12 mouse cellular contexts compared by ENCODE assay signal in genomic region chr7:114199428-114200110, GRCm38 (mm10). TPM values are rescaled to one million over a fixed set of nuclear protein-coding genes. Genes with fewer than 3 reads are reported as not detected.
DNase-seq lines count a peak whose midpoint lies in the region; ATAC-seq and TF ChIP-seq lines count a peak whose summit lies in the region.
"Had no signal": no experiment of that assay in that cellular context is flagged by ENCODE, and none has a peak within 500 bp of the region (broad histone marks: within the 10 kb centered on the region; RNA-seq: fewer than 3 reads in every experiment).

No protein-coding gene starts in this region.

- no peak for TF ChIP-seq POLR2A in cerebellum, adult 2 months (IDR thresholded peaks at IDR 0.05; ENCODE audit: borderline replicate concordance, insufficient read depth, low read length)

- no peaks in the 10 kb centered on the region for H3K27me3 ChIP-seq in liver, postnatal 0 days (ENCODE audit: insufficient read depth, low read length)
- H3K27me3 ChIP-seq in liver, embryonic 12.5 days (replicated peaks), result no peaks in the 10 kb centered on the region
- no peaks in the 10 kb centered on the region for H3K27me3 ChIP-seq in heart, embryonic 16.5 days (ENCODE audit: control insufficient read depth, insufficient read depth, low read length)
- H3K27me3 ChIP-seq in stomach, embryonic 16.5 days (ENCODE audit: control insufficient read depth, insufficient read depth, low read length), result no peaks in the 10 kb centered on the region
- H3K27me3 ChIP-seq in cerebellum, adult 2 months (ENCODE audit: control insufficient read depth, insufficient read depth, low read length), result no peaks in the 10 kb centered on the region; the same call in 1 of the 2 replicates
- H3K27me3 ChIP-seq: liver, embryonic 15.5 days had no signal

- H3K36me3 ChIP-seq in liver, postnatal 0 days (replicated peaks; ENCODE audit: insufficient read depth, low read length), result no peaks in the 10 kb centered on the region
- no peaks in the 10 kb centered on the region for H3K36me3 ChIP-seq in liver, embryonic 12.5 days
- no peaks in the 10 kb centered on the region for H3K36me3 ChIP-seq in heart, embryonic 16.5 days (ENCODE audit: control insufficient read depth, insufficient read depth)
- H3K36me3 ChIP-seq in stomach, embryonic 16.5 days (ENCODE audit: control insufficient read depth, insufficient read depth, low read length), result no peaks in the 10 kb centered on the region
- H3K36me3 ChIP-seq: hindbrain, embryonic 10.5 days; liver, embryonic 15.5 days had no signal

- peak; percentile 26 for DNase-seq in gastrocnemius, adult 18-20 months (ENCODE audit: low spot score)
- no peak for DNase-seq in gastrocnemius, adult 8-10 months (ENCODE audit: low spot score in 2 of 2)
- DNase-seq in liver, postnatal 0 days, result no peak
- no peak for DNase-seq in cerebellum, adult 2 months
- no peak for DNase-seq in urinary bladder, postnatal 14 days (ENCODE audit: low spot score)
- DNase-seq: cerebellum, adult 9-11 months; kidney, adult 11 months had no signal

- no peak overlapping the region for H3K4me2 ChIP-seq in liver, postnatal 0 days (ENCODE audit: low read depth, low read length)
- no peak overlapping the region for H3K4me2 ChIP-seq in liver, embryonic 12.5 days
- H3K4me2 ChIP-seq in heart, embryonic 16.5 days (ENCODE audit: low read depth, low read length), result peak overlapping the region; percentile 18; the same call in 1 of the 2 replicates
- H3K4me2 ChIP-seq in stomach, embryonic 16.5 days (ENCODE audit: low read depth, low read length), result no peak overlapping the region
- H3K4me2 ChIP-seq: liver, embryonic 15.5 days had no signal

- no peak overlapping the region for H3K4me3 ChIP-seq in liver, postnatal 0 days (ENCODE audit: low read depth, low read length)
- no peak overlapping the region for H3K4me3 ChIP-seq in liver, embryonic 12.5 days
- H3K4me3 ChIP-seq in heart, embryonic 16.5 days (ENCODE audit: low read length), result no peak overlapping the region
- no peak overlapping the region for H3K4me3 ChIP-seq in stomach, embryonic 16.5 days (replicated peaks; ENCODE audit: low read length)
- H3K4me3 ChIP-seq in cerebellum, adult 2 months (replicated peaks; ENCODE audit: insufficient read depth, low read depth, low read length), result no peak overlapping the region
- H3K4me3 ChIP-seq: hindbrain, embryonic 10.5 days; liver, embryonic 15.5 days had no signal

- peak; percentile 80 for ATAC-seq in liver, postnatal 0 days
- ATAC-seq in liver, embryonic 12.5 days, result no peak
- ATAC-seq in heart, embryonic 16.5 days (replicated peaks; ENCODE audit: extremely low read depth, insufficient read depth, low FRiP score), result peak; percentile 74
- ATAC-seq in stomach, embryonic 16.5 days (ENCODE audit: insufficient read depth, low FRiP score), result peak; percentile 46

- no peaks in the 10 kb centered on the region for H3K9me3 ChIP-seq in liver, postnatal 0 days (ENCODE audit: low read length)
- H3K9me3 ChIP-seq in liver, embryonic 12.5 days (replicated peaks), result no peaks in the 10 kb centered on the region
- no peaks in the 10 kb centered on the region for H3K9me3 ChIP-seq in heart, embryonic 16.5 days (replicated peaks; ENCODE audit: control insufficient read depth, low read length)
- no peaks in the 10 kb centered on the region for H3K9me3 ChIP-seq in stomach, embryonic 16.5 days (replicated peaks; ENCODE audit: control insufficient read depth, low read length)
- H3K9me3 ChIP-seq: hindbrain, embryonic 10.5 days; liver, embryonic 15.5 days had no signal

- H3K4me1 ChIP-seq in liver, postnatal 0 days (ENCODE audit: insufficient read depth), result peaks cover 20% of the 10 kb centered on the region
- H3K4me1 ChIP-seq in liver, embryonic 12.5 days, result 0 out of 2 replicates have a peak, but pooled peaks cover 13% of the 10 kb centered on the region
- peaks cover 38% of the 10 kb centered on the region for H3K4me1 ChIP-seq in heart, embryonic 16.5 days (ENCODE audit: control insufficient read depth, insufficient read depth, low read length)
- H3K4me1 ChIP-seq in stomach, embryonic 16.5 days (ENCODE audit: control insufficient read depth, insufficient read depth, low read length), result peaks cover 32% of the 10 kb centered on the region
- no peaks in the 10 kb centered on the region; the same call in 1 of the 2 replicates for H3K4me1 ChIP-seq in cerebellum, adult 2 months (ENCODE audit: control insufficient read depth, insufficient read depth, low read length)
- H3K4me1 ChIP-seq: hindbrain, embryonic 10.5 days had no signal

- no peak for TF ChIP-seq CTCF in liver, postnatal 0 days (IDR thresholded peaks at IDR 0.05; ENCODE audit: low read depth)
- TF ChIP-seq CTCF in cerebellum, adult 2 months (IDR thresholded peaks at IDR 0.05; ENCODE audit: borderline replicate concordance, insufficient read depth, low read depth, low read length), result no peak

- H3K27ac ChIP-seq in liver, postnatal 0 days (ENCODE audit: low read depth), result peak overlapping the region; percentile 51; the same call in 1 of the 2 replicates
- H3K27ac ChIP-seq in liver, embryonic 12.5 days, result no peak overlapping the region
- peak overlapping the region; percentile 86 for H3K27ac ChIP-seq in heart, embryonic 16.5 days (ENCODE audit: low read length)
- 0 out of 2 replicates have a peak overlapping the region, but pooled peaks have one; percentile 10 for H3K27ac ChIP-seq in stomach, embryonic 16.5 days (ENCODE audit: low read length)
- no peak overlapping the region for H3K27ac ChIP-seq in cerebellum, adult 2 months (ENCODE audit: insufficient read depth, low read length)
- H3K27ac ChIP-seq: hindbrain, embryonic 10.5 days; liver, embryonic 15.5 days had no signal

- 68% methylated on average over 3 of the region's 3 CpGs for WGBS in liver, postnatal 0 days (ENCODE audit: insufficient replicate concordance)
- WGBS in liver, embryonic 12.5 days (ENCODE audit: insufficient replicate concordance), result 73% methylated on average over 3 of the region's 3 CpGs
- WGBS in heart, embryonic 16.5 days, result 28% methylated on average over 3 of the region's 3 CpGs
- WGBS in stomach, embryonic 16.5 days, result 52% methylated on average over 3 of the region's 3 CpGs
- 61% methylated on average over 3 of the region's 3 CpGs for WGBS in cerebellum, adult 2 months

- 0 out of 2 replicates have a peak, but pooled peaks have one; percentile 9 for TF ChIP-seq EP300 in liver, postnatal 0 days (IDR thresholded peaks at IDR 0.05; ENCODE audit: low read depth)

- no peak overlapping the region for H3K9ac ChIP-seq in liver, postnatal 0 days (replicated peaks)
- no peak overlapping the region for H3K9ac ChIP-seq in liver, embryonic 12.5 days
- H3K9ac ChIP-seq in heart, embryonic 16.5 days (ENCODE audit: low read length), result no peak overlapping the region
- no peak overlapping the region for H3K9ac ChIP-seq in stomach, embryonic 16.5 days (ENCODE audit: low read length)
- H3K9ac ChIP-seq: liver, embryonic 15.5 days had no signal

RNA-seq across cellular contexts. Expression of gene Copb1, which starts 54.9 kb away (rescaled TPM):
- 10 to 100 TPM; 21.6 to 26.4 TPM for total RNA-seq in gastrocnemius, adult 18-20 months (2021)
- total RNA-seq in gastrocnemius, adult 8-10 months (2022), result 10 to 100 TPM; 20.2 to 24.6 (median 22.5) TPM
- polyA plus RNA-seq in liver, postnatal 0 days (2015; fragmentation: Nextera tagmentation; extraction: Ambion mirVana), result 51.4 and 53.2 TPM in 2 replicates
- 63.4 and 64.4 TPM in 2 replicates for polyA plus RNA-seq in liver, embryonic 12.5 days (2016; fragmentation: Nextera tagmentation; extraction: Ambion mirVana)
- 73.3 and 79.4 TPM in 2 replicates for polyA plus RNA-seq in heart, embryonic 16.5 days (2015; fragmentation: Nextera tagmentation; extraction: Ambion mirVana)
- polyA plus RNA-seq in stomach, embryonic 16.5 days (2015; fragmentation: Nextera tagmentation; extraction: Ambion mirVana), result 130 and 131 TPM in 2 replicates
- 44.9 and 50.5 TPM in 2 replicates for polyA plus RNA-seq in cerebellum, adult 2 months (2012; rRNA removed)

Comparison
In these comparisons a context has a peak if more than half of its experiments do, and no peak if none do; other contexts are left out.
1. H3K27ac ChIP-seq: peak in liver, postnatal 0 days (single experiment), heart, embryonic 16.5 days (single experiment) and stomach, embryonic 16.5 days (single experiment); none in liver, embryonic 12.5 days (single experiment) and cerebellum, adult 2 months (single experiment).